Comparison of ENCODE assay signal across 8 mouse cellular contexts in genomic region chr4:133967866-133968149, GRCm38 (mm10). TPM values are rescaled to one million over a fixed set of nuclear protein-coding genes. Genes with fewer than 3 reads are reported as not detected.
DNase-seq lines count a peak whose midpoint lies in the region; ATAC-seq and TF ChIP-seq lines count a peak whose summit lies in the region.

No protein-coding gene starts in this region.

- H3K79me2 ChIP-seq in heart, adult 2 months (replicated peaks; ENCODE audit: control insufficient read depth, insufficient read depth, low read length), result no peaks in the 10 kb centered on the region

- DNase-seq in 416B (ENCODE audit: low read depth), result peak; percentile 97
- peak; percentile 80 to 89 for DNase-seq in adrenal gland, postnatal 4 days (ENCODE audit: low spot score in 2 of 2)
- DNase-seq in heart, adult 2 months, result peak; percentile 84 to 90
- DNase-seq in kidney, adult 8-10 months, result peak; percentile 88
- peak; percentile 99 for DNase-seq in midbrain, embryonic 14.5 days
- DNase-seq in spleen, adult 12 weeks (ENCODE audit: low spot score), result peak; percentile 76

- peak overlapping the region; percentile 100 for H3K27ac ChIP-seq in embryonic facial prominence, embryonic 13.5 days
- H3K27ac ChIP-seq in heart, adult 2 months, result peak overlapping the region; percentile 97
- H3K27ac ChIP-seq in limb, embryonic 12.5 days, result peak overlapping the region; percentile 100
- peak overlapping the region; percentile 99 for H3K27ac ChIP-seq in midbrain, embryonic 14.5 days (replicated peaks; ENCODE audit: low read depth, low read length)

- peak overlapping the region; percentile 97 for H3K9ac ChIP-seq in embryonic facial prominence, embryonic 13.5 days
- H3K9ac ChIP-seq in heart, adult 2 months (ENCODE audit: low read depth, low read length), result peak overlapping the region; percentile 88
- H3K9ac ChIP-seq in limb, embryonic 12.5 days (replicated peaks), result peak overlapping the region; percentile 99
- H3K9ac ChIP-seq in midbrain, embryonic 14.5 days (replicated peaks; ENCODE audit: low read length), result peak overlapping the region; percentile 89

- peak overlapping the region; percentile 93 for H3K4me2 ChIP-seq in embryonic facial prominence, embryonic 13.5 days
- peak overlapping the region; percentile 77 for H3K4me2 ChIP-seq in limb, embryonic 12.5 days
- peak overlapping the region; percentile 98 for H3K4me2 ChIP-seq in midbrain, embryonic 14.5 days (ENCODE audit: low read length)

- no peaks in the 10 kb centered on the region for H3K9me3 ChIP-seq in embryonic facial prominence, embryonic 13.5 days
- H3K9me3 ChIP-seq in limb, embryonic 12.5 days, result no peaks in the 10 kb centered on the region
- no peaks in the 10 kb centered on the region for H3K9me3 ChIP-seq in midbrain, embryonic 14.5 days (ENCODE audit: control insufficient read depth, low read length)

- no peak for TF ChIP-seq EP300 in heart, adult 2 months (IDR thresholded peaks at IDR 0.05; ENCODE audit: insufficient read depth, low read depth, low read length)

- H3K4me1 ChIP-seq in embryonic facial prominence, embryonic 13.5 days, result peaks cover 41% of the 10 kb centered on the region
- H3K4me1 ChIP-seq in heart, adult 2 months (ENCODE audit: control insufficient read depth, insufficient read depth, low read length), result no peaks in the 10 kb centered on the region
- peaks cover 30% of the 10 kb centered on the region for H3K4me1 ChIP-seq in limb, embryonic 12.5 days (replicated peaks)
- peaks cover 30% of the 10 kb centered on the region for H3K4me1 ChIP-seq in midbrain, embryonic 14.5 days (ENCODE audit: control insufficient read depth, insufficient read depth, low read length)

- no peaks in the 10 kb centered on the region for H3K27me3 ChIP-seq in embryonic facial prominence, embryonic 13.5 days
- no peaks in the 10 kb centered on the region for H3K27me3 ChIP-seq in heart, adult 2 months (ENCODE audit: control insufficient read depth, insufficient read depth, low read length)
- no peaks in the 10 kb centered on the region for H3K27me3 ChIP-seq in limb, embryonic 12.5 days
- H3K27me3 ChIP-seq in midbrain, embryonic 14.5 days (ENCODE audit: control insufficient read depth, insufficient read depth, low read length), result no peaks in the 10 kb centered on the region

- WGBS in embryonic facial prominence, embryonic 13.5 days, result under 1% methylated on average over 29 of the region's 29 CpGs
- WGBS in heart, adult 2 months, result under 1% methylated on average over 28 of the region's 29 CpGs
- under 1% methylated on average over 29 of the region's 29 CpGs for WGBS in limb, embryonic 12.5 days
- WGBS in midbrain, embryonic 14.5 days, result under 1% methylated on average over 29 of the region's 29 CpGs

- H3K4me3 ChIP-seq in embryonic facial prominence, embryonic 13.5 days, result peak overlapping the region; percentile 76
- H3K4me3 ChIP-seq in heart, adult 2 months, result peak overlapping the region; percentile 99
- H3K4me3 ChIP-seq in limb, embryonic 12.5 days (replicated peaks), result peak overlapping the region; percentile 77
- peak overlapping the region; percentile 73 for H3K4me3 ChIP-seq in midbrain, embryonic 14.5 days (replicated peaks; ENCODE audit: low read depth, low read length)

- no peak for TF ChIP-seq CTCF in heart, adult 2 months (IDR thresholded peaks at IDR 0.05)

- intact Hi-C loops in heart, adult 2 months (cut with DNase I), result loop anchor here (2.0 kb wide), 2 partner anchors 33 to 37 kb away; partner anchors contain the start of gene Dhdds

- no peak; the same call in none of the 2 replicates for TF ChIP-seq POLR2A in heart, adult 2 months (IDR thresholded peaks at IDR 0.05; ENCODE audit: insufficient read depth, low read depth, low read length)

- ATAC-seq in embryonic facial prominence, embryonic 13.5 days (ENCODE audit: insufficient number of reproducible peaks, insufficient read depth, low FRiP score, low TSS enrichment, low read depth), result peak; percentile 84
- peak; percentile 67 for ATAC-seq in limb, embryonic 12.5 days (ENCODE audit: insufficient number of reproducible peaks, insufficient read depth, low FRiP score, low TSS enrichment, low read depth)
- peak; percentile 88 for ATAC-seq in midbrain, embryonic 14.5 days (ENCODE audit: low FRiP score, low TSS enrichment)

- H3K36me3 ChIP-seq in embryonic facial prominence, embryonic 13.5 days, result peaks cover 61% of the 10 kb centered on the region
- H3K36me3 ChIP-seq in heart, adult 2 months (ENCODE audit: control insufficient read depth, insufficient read depth, low read length), result peaks cover 7% of the 10 kb centered on the region
- H3K36me3 ChIP-seq in limb, embryonic 12.5 days, result peaks cover 63% of the 10 kb centered on the region
- peaks cover 32% of the 10 kb centered on the region for H3K36me3 ChIP-seq in midbrain, embryonic 14.5 days (ENCODE audit: control insufficient read depth, insufficient read depth, low read length)

RNA-seq across cellular contexts. Expression of gene Hmgn2, which starts 0.6 kb away (rescaled TPM):
- total RNA-seq in adrenal gland, postnatal 4 days (2021), result 100 to 1,000 TPM; 497 to 511 TPM
- polyA plus RNA-seq in embryonic facial prominence, embryonic 13.5 days (2015; fragmentation: Nextera tagmentation; extraction: Ambion mirVana), result 2,594 and 2,669 TPM in 2 replicates
- 100 to 1,000 TPM in 1 of 2 experiments, 10 to 100 TPM in 1; 92.3 to 109 TPM for total RNA-seq in heart, adult 2 months (2021)
- polyA plus RNA-seq in heart, adult 2 months (2012; rRNA removed), result 23.1 and 59.6 TPM in 2 replicates
- polyA plus RNA-seq in limb, embryonic 12.5 days (2016; fragmentation: Nextera tagmentation; extraction: Ambion mirVana), result 3,165 and 3,185 TPM in 2 replicates
- 1,199 and 1,387 TPM in 2 replicates for polyA plus RNA-seq in midbrain, embryonic 14.5 days (2014; fragmentation: Nextera tagmentation; extraction: Ambion mirVana)

RNA-seq across cellular contexts. Expression of gene Dhdds, which starts 32.9 kb away (rescaled TPM):
- 10 to 100 TPM; 42.9 to 46.3 TPM for total RNA-seq in adrenal gland, postnatal 4 days (2021)
- 45.1 and 49.9 TPM in 2 replicates for polyA plus RNA-seq in embryonic facial prominence, embryonic 13.5 days (2015; fragmentation: Nextera tagmentation; extraction: Ambion mirVana)
- total RNA-seq in heart, adult 2 months (2021), result 10 to 100 TPM; 28.3 to 28.8 TPM
- polyA plus RNA-seq in heart, adult 2 months (2012; rRNA removed), result 21.6 and 34.2 TPM in 2 replicates
- polyA plus RNA-seq in limb, embryonic 12.5 days (2016; fragmentation: Nextera tagmentation; extraction: Ambion mirVana), result 40.4 and 49.7 TPM in 2 replicates
- polyA plus RNA-seq in midbrain, embryonic 14.5 days (2014; fragmentation: Nextera tagmentation; extraction: Ambion mirVana), result 46.6 and 48.2 TPM in 2 replicates

RNA-seq across cellular contexts. Expression of gene Lin28a, which starts 50.8 kb away (rescaled TPM):
- under 1 TPM; 0.50 to 0.73 TPM for total RNA-seq in adrenal gland, postnatal 4 days (2021)
- polyA plus RNA-seq in embryonic facial prominence, embryonic 13.5 days (2015; fragmentation: Nextera tagmentation; extraction: Ambion mirVana), result not detected in 2 replicates
- not detected for total RNA-seq in heart, adult 2 months (2021)
- polyA plus RNA-seq in heart, adult 2 months (2012; rRNA removed), result not detected in 2 replicates
- polyA plus RNA-seq in limb, embryonic 12.5 days (2016; fragmentation: Nextera tagmentation; extraction: Ambion mirVana), result 0.42 and 0.51 TPM in 2 replicates
- polyA plus RNA-seq in midbrain, embryonic 14.5 days (2014; fragmentation: Nextera tagmentation; extraction: Ambion mirVana), result 0.13 and 0.31 TPM in 2 replicates

Comparison
In these comparisons a context has a peak if more than half of its experiments do, and no peak if none do; other contexts are left out.
1. Peak in every context shown above with its lines: DNase-seq, ATAC-seq, H3K4me3 ChIP-seq and H3K27ac ChIP-seq.
2. RNA of gene Hmgn2, which starts 0.6 kb away (polyA plus RNA-seq): 3,165 to 3,185 TPM in limb, embryonic 12.5 days, 2,594 to 2,669 TPM in embryonic facial prominence, embryonic 13.5 days and 1,199 to 1,387 TPM in midbrain, embryonic 14.5 days; 23.1 to 59.6 TPM in heart, adult 2 months; every median in the first group is over 10 times any median in the second.